ENCODE assay signal across 9 mouse cellular contexts in the genomic region with DNA sequence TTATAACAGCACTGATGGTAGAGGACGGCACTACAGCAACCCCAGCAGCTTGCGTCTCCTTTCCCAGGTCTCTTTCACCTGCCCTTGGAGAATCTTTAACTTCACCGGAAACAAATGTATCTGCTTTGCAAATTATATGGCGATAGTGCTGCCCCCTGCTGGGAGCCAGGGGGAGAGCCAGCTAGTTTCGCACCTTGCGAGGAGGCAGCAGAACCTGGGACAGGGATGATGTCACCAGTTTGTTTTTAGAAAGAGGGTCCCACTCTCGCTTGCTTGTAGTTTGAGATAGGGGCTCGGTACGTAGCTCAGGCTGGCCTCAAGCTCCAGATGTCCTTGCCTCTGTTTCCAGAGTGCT. TPM values are rescaled to one million over a fixed set of nuclear protein-coding genes. Genes with fewer than 3 reads are reported as not detected.
A peak's percentile ranks its signal among the peaks of the same experiment; 100 is the strongest.
DNase-seq lines count a peak whose midpoint lies in the region; ATAC-seq and TF ChIP-seq lines count a peak whose summit lies in the region.
"Had no signal": no experiment of that assay in that cellular context is flagged by ENCODE, and none has a peak within 500 bp of the region (broad histone marks: within the 10 kb centered on the region; RNA-seq: fewer than 3 reads in every experiment).

No protein-coding gene starts in this region.

- no peak overlapping the region for H3K27ac ChIP-seq in ES-Bruce4 (ENCODE audit: insufficient read depth, low read length)
- no peak overlapping the region for H3K27ac ChIP-seq in embryonic facial prominence, embryonic 10.5 days (replicated peaks)
- peak overlapping the region; percentile 29; the same call in 1 of the 2 replicates for H3K27ac ChIP-seq in heart, embryonic 15.5 days
- no peak overlapping the region for H3K27ac ChIP-seq in lung, embryonic 14.5 days (ENCODE audit: low read depth)
- H3K27ac ChIP-seq: macrophage had no signal

- TF ChIP-seq EP300 in ES-Bruce4 (IDR thresholded peaks at IDR 0.05; ENCODE audit: insufficient read depth, low read depth, low read length) = no peak

- ATAC-seq in heart, embryonic 15.5 days (replicated peaks; ENCODE audit: insufficient number of reproducible peaks, insufficient read depth, low FRiP score, low read depth) = no peak
- peak; percentile 38; the same call in 1 of the 2 replicates for ATAC-seq in lung, embryonic 14.5 days (ENCODE audit: insufficient read depth)

- 9% methylated on average over 9 of the region's 9 CpGs for WGBS in embryonic facial prominence, embryonic 10.5 days
- 5% methylated on average over 9 of the region's 9 CpGs for WGBS in heart, embryonic 15.5 days
- WGBS in lung, embryonic 14.5 days = 5% methylated on average over 9 of the region's 9 CpGs

- H3K36me3 ChIP-seq in ES-Bruce4 (ENCODE audit: control insufficient read depth, insufficient read depth, low read length, poor library complexity, severe bottlenecking) = no peaks in the 10 kb centered on the region
- no peaks in the 10 kb centered on the region for H3K36me3 ChIP-seq in embryonic facial prominence, embryonic 10.5 days (replicated peaks)
- no peaks in the 10 kb centered on the region for H3K36me3 ChIP-seq in heart, embryonic 15.5 days
- H3K36me3 ChIP-seq in lung, embryonic 14.5 days (ENCODE audit: insufficient read depth) = no peaks in the 10 kb centered on the region

- H3K9ac ChIP-seq in ES-Bruce4 (ENCODE audit: low read depth, poor library complexity, severe bottlenecking) = no peak overlapping the region
- peak overlapping the region; percentile 46 for H3K9ac ChIP-seq in heart, embryonic 15.5 days
- H3K9ac ChIP-seq in lung, embryonic 14.5 days = no peak overlapping the region

- H3K4me1 ChIP-seq in ES-Bruce4 (ENCODE audit: control insufficient read depth, insufficient read depth, low read length) = no peaks in the 10 kb centered on the region
- peaks cover 9% of the 10 kb centered on the region for H3K4me1 ChIP-seq in embryonic facial prominence, embryonic 10.5 days
- peaks cover 18% of the 10 kb centered on the region for H3K4me1 ChIP-seq in heart, embryonic 15.5 days (replicated peaks)
- H3K4me1 ChIP-seq in lung, embryonic 14.5 days (ENCODE audit: insufficient read depth) = no peaks in the 10 kb centered on the region

- peak; percentile 84 for DNase-seq in adrenal gland, postnatal 14 days
- DNase-seq in embryonic facial prominence, embryonic 10.5 days (ENCODE audit: low spot score) = peak; percentile 82
- DNase-seq in kidney, postnatal 14 days = peak; percentile 86
- DNase-seq in lung, embryonic 14.5 days = peak; percentile 83
- peak; percentile 78 for DNase-seq in retina, embryonic 14.5 days (ENCODE audit: low spot score)
- peak; percentile 92 for DNase-seq in thymus, postnatal 4 days

- peak overlapping the region; percentile 29 for H3K4me3 ChIP-seq in ES-Bruce4 (ENCODE audit: low read depth, low read length)
- peak overlapping the region; percentile 23 for H3K4me3 ChIP-seq in embryonic facial prominence, embryonic 10.5 days
- H3K4me3 ChIP-seq in heart, embryonic 15.5 days = peak overlapping the region; percentile 32
- no peak overlapping the region for H3K4me3 ChIP-seq in lung, embryonic 14.5 days (ENCODE audit: low read depth, low read length)

- peak; percentile 84 for TF ChIP-seq CTCF in ES-Bruce4 (IDR thresholded peaks at IDR 0.05; ENCODE audit: low read depth, low read length)
- TF ChIP-seq CTCF in lung, embryonic 14.5 days (IDR thresholded peaks at IDR 0.05; ENCODE audit: low read depth) = peak; percentile 88

- H3K4me2 ChIP-seq in heart, embryonic 15.5 days = peak overlapping the region; percentile 59
- peak overlapping the region; percentile 32 for H3K4me2 ChIP-seq in lung, embryonic 14.5 days

- no peak for TF ChIP-seq POLR2A in ES-Bruce4 (IDR thresholded peaks at IDR 0.05; ENCODE audit: insufficient read depth, low read length)

- no peaks in the 10 kb centered on the region for H3K27me3 ChIP-seq in ES-Bruce4 (ENCODE audit: control insufficient read depth, insufficient read depth, low read length, poor library complexity, severe bottlenecking)
- H3K27me3 ChIP-seq in embryonic facial prominence, embryonic 10.5 days (replicated peaks; ENCODE audit: low read depth, poor library complexity, severe bottlenecking) = no peaks in the 10 kb centered on the region
- H3K27me3 ChIP-seq in heart, embryonic 15.5 days = no peaks in the 10 kb centered on the region
- no peaks in the 10 kb centered on the region for H3K27me3 ChIP-seq in lung, embryonic 14.5 days (ENCODE audit: insufficient read depth, low read length)

- no peaks in the 10 kb centered on the region for H3K9me3 ChIP-seq in ES-Bruce4 (replicated peaks; ENCODE audit: control insufficient read depth, insufficient read depth, low read length, poor library complexity, severe bottlenecking)
- H3K9me3 ChIP-seq in embryonic facial prominence, embryonic 10.5 days = no peaks in the 10 kb centered on the region
- H3K9me3 ChIP-seq in heart, embryonic 15.5 days (replicated peaks) = no peaks in the 10 kb centered on the region
- no peaks in the 10 kb centered on the region for H3K9me3 ChIP-seq in lung, embryonic 14.5 days (ENCODE audit: low read depth, low read length)

RNA-seq across cellular contexts. Expression of a gene that starts 1.0 kb away (rescaled TPM):
- 0.49 TPM in 1 of 2 replicates, not detected in the other for polyA plus RNA-seq in ES-Bruce4 (2011; ENCODE audit: insufficient read depth, insufficient read length, low read depth, missing spikeins)
- not detected in 2 replicates for total RNA-seq in adrenal gland, postnatal 14 days (2021)
- polyA plus RNA-seq in embryonic facial prominence, embryonic 10.5 days (2016; fragmentation: Nextera tagmentation; extraction: Ambion mirVana) = not detected in 2 replicates
- 0.16 and 0.38 TPM in 2 replicates for polyA plus RNA-seq in heart, embryonic 15.5 days (2015; fragmentation: Nextera tagmentation; extraction: Ambion mirVana)
- not detected in 2 replicates for polyA plus RNA-seq in lung, embryonic 14.5 days (2014; fragmentation: Nextera tagmentation; extraction: Ambion mirVana)
- polyA plus RNA-seq: macrophage had no signal

RNA-seq across cellular contexts. Expression of a gene that starts 17.3 kb away (rescaled TPM):
- 742 and 797 TPM in 2 replicates for polyA plus RNA-seq in ES-Bruce4 (2011; ENCODE audit: insufficient read depth, insufficient read length, low read depth, missing spikeins)
- 290 and 302 TPM in 2 replicates for total RNA-seq in adrenal gland, postnatal 14 days (2021)
- polyA plus RNA-seq in embryonic facial prominence, embryonic 10.5 days (2016; fragmentation: Nextera tagmentation; extraction: Ambion mirVana) = 450 and 455 TPM in 2 replicates
- 153 and 176 TPM in 2 replicates for polyA plus RNA-seq in heart, embryonic 15.5 days (2015; fragmentation: Nextera tagmentation; extraction: Ambion mirVana)
- polyA plus RNA-seq in lung, embryonic 14.5 days (2014; fragmentation: Nextera tagmentation; extraction: Ambion mirVana) = 172 and 186 TPM in 2 replicates

RNA-seq across cellular contexts. Expression of a gene that starts 41.8 kb away (rescaled TPM):
- 2.6 TPM in 2 replicates for polyA plus RNA-seq in ES-Bruce4 (2011; ENCODE audit: insufficient read depth, insufficient read length, low read depth, missing spikeins)
- 2.5 and 32.8 TPM in 2 replicates for total RNA-seq in adrenal gland, postnatal 14 days (2021)
- 0.35 TPM in 1 of 2 replicates, not detected in the other for polyA plus RNA-seq in embryonic facial prominence, embryonic 10.5 days (2016; fragmentation: Nextera tagmentation; extraction: Ambion mirVana)
- polyA plus RNA-seq in heart, embryonic 15.5 days (2015; fragmentation: Nextera tagmentation; extraction: Ambion mirVana) = 0.39 TPM in 1 of 2 replicates, not detected in the other
- polyA plus RNA-seq in lung, embryonic 14.5 days (2014; fragmentation: Nextera tagmentation; extraction: Ambion mirVana) = 0.27 and 0.39 TPM in 2 replicates

RNA-seq across cellular contexts. Expression of a gene that starts 52.8 kb away (rescaled TPM):
- polyA plus RNA-seq in ES-Bruce4 (2011; ENCODE audit: insufficient read depth, insufficient read length, low read depth, missing spikeins) = 131 and 143 TPM in 2 replicates
- 69.7 and 92.4 TPM in 2 replicates for total RNA-seq in adrenal gland, postnatal 14 days (2021)
- polyA plus RNA-seq in embryonic facial prominence, embryonic 10.5 days (2016; fragmentation: Nextera tagmentation; extraction: Ambion mirVana) = 248 and 267 TPM in 2 replicates
- 76.8 and 113 TPM in 2 replicates for polyA plus RNA-seq in heart, embryonic 15.5 days (2015; fragmentation: Nextera tagmentation; extraction: Ambion mirVana)
- polyA plus RNA-seq in lung, embryonic 14.5 days (2014; fragmentation: Nextera tagmentation; extraction: Ambion mirVana) = 244 and 279 TPM in 2 replicates
